ENCODE assay signal across 10 mouse cellular contexts in genomic region chr2:148397015-148397783, GRCm38 (mm10). TPM values are rescaled to one million over a fixed set of nuclear protein-coding genes. Genes with fewer than 3 reads are reported as not detected.
A peak's percentile ranks its signal among the peaks of the same experiment; 100 is the strongest.
DNase-seq lines count a peak whose midpoint lies in the region; ATAC-seq and TF ChIP-seq lines count a peak whose summit lies in the region.
"Had no signal": no experiment of that assay in that cellular context is flagged by ENCODE, and none has a peak within 500 bp of the region (broad histone marks: within the 10 kb centered on the region; RNA-seq: fewer than 3 reads in every experiment).

No protein-coding gene starts in this region.

- no peaks in the 10 kb centered on the region for H3K36me3 ChIP-seq in limb, embryonic 12.5 days
- no peaks in the 10 kb centered on the region for H3K36me3 ChIP-seq in limb, embryonic 10.5 days

- no peak overlapping the region for H3K4me3 ChIP-seq in limb, embryonic 12.5 days (replicated peaks)
- no peak overlapping the region for H3K4me3 ChIP-seq in limb, embryonic 10.5 days
- H3K4me3 ChIP-seq in cortical plate, adult 2 months (ENCODE audit: insufficient read depth, low read length): peak overlapping the region; percentile 78

- H3K9me3 ChIP-seq in limb, embryonic 12.5 days: no peaks in the 10 kb centered on the region
- H3K9me3 ChIP-seq in limb, embryonic 10.5 days (replicated peaks): no peaks in the 10 kb centered on the region

- TF ChIP-seq POLR2A in cortical plate, adult 2 months (IDR thresholded peaks at IDR 0.05; ENCODE audit: extremely low read depth, insufficient read depth, low read length): 0 out of 2 replicates have a peak, but pooled peaks have one; percentile 13

- TF ChIP-seq CTCF in cortical plate, adult 2 months (IDR thresholded peaks at IDR 0.05; ENCODE audit: extremely low read depth, insufficient read depth, low read length): no peak

- H3K27me3 ChIP-seq in limb, embryonic 12.5 days: peaks cover 52% of the 10 kb centered on the region
- peaks cover 53% of the 10 kb centered on the region for H3K27me3 ChIP-seq in limb, embryonic 10.5 days (ENCODE audit: low read depth, poor library complexity, severe bottlenecking)

- H3K4me2 ChIP-seq in limb, embryonic 12.5 days: 0 out of 2 replicates have a peak overlapping the region, but pooled peaks have one; percentile 98

- 48% methylated on average over 11 of the region's 11 CpGs for WGBS in limb, embryonic 12.5 days
- 71% methylated on average over 11 of the region's 11 CpGs for WGBS in limb, embryonic 10.5 days

- no peak for DNase-seq in frontal cortex, postnatal 14 days (ENCODE audit: low spot score in 2 of 2)
- no peak for DNase-seq in limb, embryonic 10.5 days (ENCODE audit: low spot score)
- DNase-seq in thymus, adult 18-20 months: no peak
- no peak for DNase-seq in right cerebral cortex, postnatal 4 days
- DNase-seq: B cell, adult 2 months; cerebellum, adult 11 months had no signal

- no peak overlapping the region for H3K27ac ChIP-seq in limb, embryonic 12.5 days
- no peak overlapping the region for H3K27ac ChIP-seq in limb, embryonic 10.5 days
- peak overlapping the region; percentile 83 for H3K27ac ChIP-seq in cortical plate, adult 2 months (ENCODE audit: insufficient read depth, low read length)

- H3K9ac ChIP-seq in limb, embryonic 12.5 days (replicated peaks): no peak overlapping the region

- ATAC-seq in frontal cortex, adult (ENCODE audit: low TSS enrichment): peak; percentile 39
- no peak for ATAC-seq in limb, embryonic 12.5 days (ENCODE audit: insufficient number of reproducible peaks, insufficient read depth, low FRiP score, low TSS enrichment, low read depth)
- peak; percentile 66 for ATAC-seq in megakaryocyte progenitor cell, adult 5-6 weeks (replicated peaks; ENCODE audit: poor library complexity)

- peaks cover 20% of the 10 kb centered on the region for H3K4me1 ChIP-seq in limb, embryonic 12.5 days (replicated peaks)
- peaks cover 15% of the 10 kb centered on the region for H3K4me1 ChIP-seq in limb, embryonic 10.5 days
- H3K4me1 ChIP-seq in cortical plate, adult 2 months (ENCODE audit: control insufficient read depth, insufficient read depth, low read length): no peaks in the 10 kb centered on the region

RNA-seq across cellular contexts. Expression of gene Sstr4, which starts 2.1 kb away (rescaled TPM):
- polyA plus RNA-seq in limb, embryonic 12.5 days (2016; fragmentation: Nextera tagmentation; extraction: Ambion mirVana): 0.99 and 1.4 TPM in 2 replicates
- polyA plus RNA-seq in limb, embryonic 10.5 days (2016; fragmentation: Nextera tagmentation; extraction: Ambion mirVana): 0.18 and 0.26 TPM in 2 replicates
- 21.9 and 25.7 TPM in 2 replicates for polyA plus RNA-seq in cortical plate, adult 2 months (2012; rRNA removed)
- not detected in 2 replicates for total RNA-seq in megakaryocyte progenitor cell, adult 5-6 weeks (2015)
- 0.29 TPM in 1 of 2 replicates, not detected in the other for total RNA-seq in megakaryocyte progenitor cell, adult 5-6 weeks (2017)

RNA-seq across cellular contexts. Expression of gene Thbd, which starts 10.8 kb away (rescaled TPM):
- 4.8 and 6.2 TPM in 2 replicates for polyA plus RNA-seq in limb, embryonic 12.5 days (2016; fragmentation: Nextera tagmentation; extraction: Ambion mirVana)
- 2.8 and 4.0 TPM in 2 replicates for polyA plus RNA-seq in limb, embryonic 10.5 days (2016; fragmentation: Nextera tagmentation; extraction: Ambion mirVana)
- polyA plus RNA-seq in cortical plate, adult 2 months (2012; rRNA removed): 10.0 and 14.4 TPM in 2 replicates
- total RNA-seq in megakaryocyte progenitor cell, adult 5-6 weeks (2015): 12.0 and 13.8 TPM in 2 replicates
- total RNA-seq in megakaryocyte progenitor cell, adult 5-6 weeks (2017): 11.4 and 11.7 TPM in 2 replicates

RNA-seq across cellular contexts. Expression of gene Cd93, which starts 46.2 kb away (rescaled TPM):
- 5.6 and 6.2 TPM in 2 replicates for polyA plus RNA-seq in limb, embryonic 12.5 days (2016; fragmentation: Nextera tagmentation; extraction: Ambion mirVana)
- 5.0 and 5.5 TPM in 2 replicates for polyA plus RNA-seq in limb, embryonic 10.5 days (2016; fragmentation: Nextera tagmentation; extraction: Ambion mirVana)
- polyA plus RNA-seq in cortical plate, adult 2 months (2012; rRNA removed): 3.7 and 4.0 TPM in 2 replicates
- total RNA-seq in megakaryocyte progenitor cell, adult 5-6 weeks (2015): 102 and 116 TPM in 2 replicates
- total RNA-seq in megakaryocyte progenitor cell, adult 5-6 weeks (2017): 126 and 132 TPM in 2 replicates
